14 mouse cellular contexts compared by ENCODE assay signal in genomic region chr4:135453572-135453971, GRCm38 (mm10). TPM values are rescaled to one million over a fixed set of nuclear protein-coding genes. Genes with fewer than 3 reads are reported as not detected.
DNase-seq lines count a peak whose midpoint lies in the region; ATAC-seq and TF ChIP-seq lines count a peak whose summit lies in the region.
"Had no signal": no experiment of that assay in that cellular context is flagged by ENCODE, and none has a peak within 500 bp of the region (broad histone marks: within the 10 kb centered on the region; RNA-seq: fewer than 3 reads in every experiment).

No protein-coding gene starts in this region.

- no peaks in the 10 kb centered on the region for H3K27me3 ChIP-seq in kidney, adult 2 months (replicated peaks; ENCODE audit: control insufficient read depth, insufficient read depth, low read length)
- no peaks in the 10 kb centered on the region for H3K27me3 ChIP-seq in limb, embryonic 12.5 days
- H3K27me3 ChIP-seq: limb, embryonic 15.5 days; midbrain, embryonic 12.5 days; neural tube, embryonic 15.5 days had no signal

- no peak for TF ChIP-seq CTCF in kidney, adult 2 months (conservative IDR thresholded peaks at IDR 0.05; ENCODE audit: insufficient read depth, insufficient read length, low read depth, low read length)

- no peak overlapping the region for H3K9ac ChIP-seq in limb, embryonic 12.5 days (replicated peaks)
- H3K9ac ChIP-seq: limb, embryonic 15.5 days; midbrain, embryonic 12.5 days; neural tube, embryonic 15.5 days had no signal

- DNase-seq in kidney, adult 2 months: no peak
- no peak for DNase-seq in kidney, adult 18-20 months
- DNase-seq in right cerebral cortex, adult 18-20 months: peak; percentile 11
- no peak for DNase-seq in right cerebral cortex, postnatal 36 days (ENCODE audit: low spot score in 2 of 2)
- peak; percentile 28 for DNase-seq in yolk sac, embryonic 10.5 days (ENCODE audit: low spot score)
- no peak for DNase-seq in adrenal gland, postnatal 10 days
- no peak for DNase-seq in testis, postnatal 14 days (ENCODE audit: low spot score)
- DNase-seq: right cerebral cortex, postnatal 25 days had no signal

- H3K4me1 ChIP-seq in kidney, adult 2 months (ENCODE audit: control insufficient read depth, insufficient read depth, low read length): no peaks in the 10 kb centered on the region
- peaks cover 38% of the 10 kb centered on the region for H3K4me1 ChIP-seq in limb, embryonic 12.5 days (replicated peaks)

- TF ChIP-seq POLR2A in kidney, adult 2 months (IDR thresholded peaks at IDR 0.05; ENCODE audit: low read depth, low read length): no peak

- H3K9me3 ChIP-seq in limb, embryonic 12.5 days: no peaks in the 10 kb centered on the region
- H3K9me3 ChIP-seq: limb, embryonic 15.5 days; midbrain, embryonic 12.5 days; neural tube, embryonic 15.5 days had no signal

- H3K4me2 ChIP-seq in limb, embryonic 12.5 days: no peak overlapping the region
- H3K4me2 ChIP-seq: limb, embryonic 15.5 days; midbrain, embryonic 12.5 days; neural tube, embryonic 15.5 days had no signal

- H3K4me3 ChIP-seq in kidney, adult 2 months (ENCODE audit: insufficient read depth, low read depth, low read length): no peak overlapping the region
- no peak overlapping the region for H3K4me3 ChIP-seq in limb, embryonic 12.5 days (replicated peaks)
- H3K4me3 ChIP-seq: limb, embryonic 15.5 days; midbrain, embryonic 12.5 days; neural tube, embryonic 15.5 days had no signal

- H3K36me3 ChIP-seq in kidney, adult 2 months (ENCODE audit: control insufficient read depth, insufficient read depth, low read length): no peaks in the 10 kb centered on the region
- no peaks in the 10 kb centered on the region for H3K36me3 ChIP-seq in limb, embryonic 12.5 days
- H3K36me3 ChIP-seq: limb, embryonic 15.5 days; midbrain, embryonic 12.5 days; neural tube, embryonic 15.5 days had no signal

- ATAC-seq in limb, embryonic 12.5 days (ENCODE audit: insufficient number of reproducible peaks, insufficient read depth, low FRiP score, low TSS enrichment, low read depth): peak; percentile 72; the same call in 1 of the 2 replicates

- peak overlapping the region; percentile 26 for H3K27ac ChIP-seq in kidney, adult 2 months (ENCODE audit: insufficient read depth, low read depth, low read length)
- peak overlapping the region; percentile 50; the same call in 1 of the 2 replicates for H3K27ac ChIP-seq in limb, embryonic 12.5 days
- H3K27ac ChIP-seq: limb, embryonic 15.5 days; midbrain, embryonic 12.5 days; neural tube, embryonic 15.5 days had no signal

- WGBS in kidney, adult 2 months: 40% methylated on average over 12 of the region's 12 CpGs
- 39% methylated on average over 12 of the region's 12 CpGs for WGBS in limb, embryonic 12.5 days

RNA-seq across cellular contexts. Expression of gene Rcan3, which starts 19.9 kb away (rescaled TPM):
- 13.2 and 13.4 TPM in 2 replicates for polyA plus RNA-seq in kidney, adult 2 months (2012; rRNA removed)
- polyA plus RNA-seq in limb, embryonic 12.5 days (2016; fragmentation: Nextera tagmentation; extraction: Ambion mirVana): 11.7 and 12.6 TPM in 2 replicates
- total RNA-seq in adrenal gland, postnatal 10 days (2021): 10 to 100 TPM; 18.0 to 23.0 TPM

RNA-seq across cellular contexts. Expression of gene Stpg1, which starts 41.0 kb away (rescaled TPM):
- 0.24 and 0.41 TPM in 2 replicates for polyA plus RNA-seq in kidney, adult 2 months (2012; rRNA removed)
- polyA plus RNA-seq in limb, embryonic 12.5 days (2016; fragmentation: Nextera tagmentation; extraction: Ambion mirVana): 0.09 and 0.21 TPM in 2 replicates
- under 1 TPM; 0.12 to 0.85 TPM for total RNA-seq in adrenal gland, postnatal 10 days (2021)

RNA-seq across cellular contexts. Expression of gene Nipal3, which starts 41.3 kb away (rescaled TPM):
- polyA plus RNA-seq in kidney, adult 2 months (2012; rRNA removed): 31.0 and 38.8 TPM in 2 replicates
- 3.1 and 3.5 TPM in 2 replicates for polyA plus RNA-seq in limb, embryonic 12.5 days (2016; fragmentation: Nextera tagmentation; extraction: Ambion mirVana)
- total RNA-seq in adrenal gland, postnatal 10 days (2021): 10 to 100 TPM; 13.8 to 15.4 TPM

RNA-seq across cellular contexts. Expression of gene Ncmap, which starts 55.5 kb away (rescaled TPM):
- polyA plus RNA-seq in kidney, adult 2 months (2012; rRNA removed): 0.75 and 0.88 TPM in 2 replicates
- 3.2 and 3.8 TPM in 2 replicates for polyA plus RNA-seq in limb, embryonic 12.5 days (2016; fragmentation: Nextera tagmentation; extraction: Ambion mirVana)
- total RNA-seq in adrenal gland, postnatal 10 days (2021): under 1 TPM; 0.63 to 0.73 TPM
- total RNA-seq: heart, adult 8-10 months had no signal
- polyA plus RNA-seq: hindbrain, embryonic 11.5 days had no signal

Comparison
In these comparisons a context has a peak if more than half of its experiments do, and no peak if none do; other contexts are left out.
1. DNase-seq: peak in right cerebral cortex, adult 18-20 months (single experiment) and yolk sac, embryonic 10.5 days (single experiment); none in kidney, adult 2 months (single experiment), kidney, adult 18-20 months (single experiment), right cerebral cortex, postnatal 36 days (0 of 2), adrenal gland, postnatal 10 days (single experiment) and testis, postnatal 14 days (single experiment).